Mouse (Mus musculus) embryo, embryonic 10.5 days (tissue): ENCODE data around the gene Thoc7.

Source experiments
- DNase-seq: peaks from one replicate; pipeline ENCODE4 v3.0.0-alpha.2; 2015; ENCODE audit warnings: low spot score

Thoc7 gene

DNA sequence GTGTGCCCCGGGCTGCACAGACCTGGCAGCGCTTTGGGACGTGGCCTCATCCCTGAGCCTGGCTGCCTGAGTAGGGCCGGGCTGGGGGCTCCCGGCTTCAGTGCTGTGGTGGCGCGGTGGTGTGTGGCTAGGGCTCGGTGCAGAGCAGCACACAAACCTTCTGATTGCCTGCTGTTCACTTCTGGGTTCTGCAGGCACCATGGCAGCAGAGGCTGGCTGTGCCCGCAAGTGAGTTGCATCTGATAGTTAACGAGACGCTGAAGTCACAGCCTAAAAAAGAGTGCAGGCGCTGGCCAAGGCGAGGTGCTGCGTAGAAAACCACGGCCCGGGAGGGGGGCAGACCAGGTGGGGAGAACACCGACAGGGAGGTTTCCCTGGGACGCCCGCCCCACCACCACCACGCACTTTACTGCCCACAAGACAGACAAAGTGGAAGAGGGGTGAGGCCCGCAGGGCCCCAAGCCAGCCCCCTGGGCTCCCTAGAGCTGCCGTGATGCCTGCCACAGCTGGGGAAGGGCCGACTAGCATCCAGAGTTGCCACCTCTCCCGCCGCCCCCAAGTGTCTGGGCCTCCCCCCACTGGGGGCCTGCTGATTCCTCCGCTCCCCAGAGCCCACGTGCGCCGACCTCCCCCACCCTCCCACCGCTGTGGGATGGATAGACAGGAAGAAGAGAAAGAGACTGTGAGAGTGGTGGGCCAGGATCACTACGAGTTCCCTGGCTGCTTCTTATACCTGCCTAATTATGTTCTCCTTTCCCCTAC lies 28.2 kb downstream of the Thoc7 start:
- DNase-seq: no peak

DNA sequence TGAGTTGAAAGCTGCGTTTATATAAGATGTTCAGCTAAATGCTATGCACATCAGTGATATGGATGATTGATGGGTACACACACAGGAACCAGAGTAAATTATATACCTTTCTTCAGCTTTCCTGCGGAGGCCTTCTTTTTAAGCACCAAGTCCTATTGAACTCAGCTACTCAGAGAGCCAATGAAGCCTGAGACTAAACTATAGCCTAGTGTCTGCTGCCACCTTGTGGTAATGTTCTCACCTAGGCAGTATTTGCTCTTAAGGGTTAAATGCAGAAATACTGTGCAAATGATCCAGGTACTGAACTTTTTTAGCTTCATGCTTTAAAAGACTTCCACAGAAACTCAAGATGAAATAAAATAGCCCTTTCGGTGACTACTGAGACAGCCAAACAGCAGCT lies 44.0 kb downstream of the Thoc7 start:
- DNase-seq: peak; percentile 92

DNA sequence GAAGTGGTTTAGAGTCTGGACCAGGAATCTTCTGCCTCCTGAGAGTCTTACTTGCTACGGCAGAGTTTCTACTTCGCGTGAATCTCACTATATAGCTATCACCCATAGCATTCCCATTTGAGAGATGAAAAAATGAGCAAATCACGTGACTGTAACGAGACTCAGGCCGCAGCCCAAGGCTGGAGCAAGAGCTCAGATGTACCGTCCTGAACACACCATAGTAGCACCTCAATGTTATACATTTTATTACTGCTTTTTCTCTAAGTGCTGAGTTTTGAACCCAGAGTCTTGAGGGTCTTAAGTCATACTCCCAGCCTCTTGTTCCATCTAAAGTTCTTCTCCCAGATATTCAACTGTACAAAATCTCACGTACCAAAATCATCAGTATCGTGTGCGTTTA lies 44.4 kb downstream of the Thoc7 start:
- DNase-seq: no peak

DNA sequence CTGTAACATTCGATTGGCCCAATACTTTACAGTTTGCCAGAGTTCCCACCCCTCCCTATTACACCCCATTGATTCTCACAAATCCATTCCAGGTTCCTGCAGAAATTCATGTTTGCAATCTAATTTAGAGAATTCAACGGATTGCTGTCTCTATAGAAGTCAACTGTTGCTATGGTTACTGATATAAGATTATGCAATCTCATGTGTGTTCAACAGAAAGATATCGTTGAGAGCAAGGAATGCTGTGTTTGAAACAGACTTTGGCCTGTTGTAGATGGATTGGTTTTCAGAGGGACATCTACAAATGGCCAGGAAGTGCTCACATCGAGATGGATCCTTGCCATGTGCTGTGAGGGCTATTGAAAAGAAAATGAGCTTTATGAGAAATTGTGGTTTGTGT lies 46.4 kb downstream of the Thoc7 start:
- no peak for DNase-seq

DNA sequence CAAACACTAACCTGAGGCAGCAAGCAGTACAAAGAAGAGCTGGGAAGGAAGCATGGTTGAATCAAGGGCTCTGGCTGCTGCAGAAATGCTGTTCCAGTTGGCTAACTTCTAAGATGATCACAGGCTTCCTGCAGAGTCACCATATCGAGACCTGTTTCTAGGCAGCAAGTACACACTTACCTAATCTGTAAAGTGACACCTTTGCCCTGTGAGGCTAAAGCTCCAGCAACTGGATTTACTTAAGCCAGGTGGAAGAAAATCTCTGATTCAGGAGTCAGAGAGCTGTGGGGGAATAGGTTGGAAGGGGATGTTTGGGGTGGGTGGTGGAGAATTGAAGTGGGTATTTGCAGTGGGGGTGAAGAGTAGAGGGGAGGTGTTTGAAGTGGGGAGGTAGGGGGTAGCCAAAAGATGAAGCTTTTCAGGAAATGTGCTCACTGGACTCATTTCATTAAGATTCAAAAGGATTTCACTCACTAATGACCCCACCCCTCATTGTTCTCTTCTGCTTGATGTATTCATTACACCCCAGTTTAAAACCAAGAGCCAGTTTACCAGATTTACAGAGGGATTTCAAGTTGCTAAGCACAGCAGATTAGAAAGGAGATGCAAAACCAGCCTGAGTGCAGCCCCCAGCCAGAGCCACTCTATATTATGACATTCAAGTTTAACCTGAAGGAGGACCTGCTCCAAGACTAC lies 47.1 kb downstream of the Thoc7 start, which contains the start of gene Gm281:
Gene Gm281, minus strand, starts transcription at position 92 of the 696 bp plus-strand sequence.
- no peak for DNase-seq

DNA sequence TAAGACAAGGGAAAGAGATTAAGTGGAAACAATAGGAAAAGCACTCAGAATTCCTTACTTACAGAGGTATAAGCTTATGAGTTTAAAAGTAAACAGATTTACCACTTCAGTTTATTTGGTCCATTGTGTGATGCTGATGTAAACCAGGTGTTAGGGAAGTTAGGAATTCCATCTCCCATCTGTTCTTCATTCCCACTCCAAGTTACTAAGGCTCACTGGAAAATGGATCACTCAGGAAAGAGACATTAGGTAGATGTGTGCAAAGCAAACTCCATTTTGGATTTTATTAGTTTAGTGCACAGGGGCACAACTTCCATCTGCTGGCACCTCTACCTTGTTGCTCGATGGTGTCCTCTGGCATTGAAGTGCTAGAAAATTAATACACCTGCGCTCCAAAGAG lies 51.5 kb downstream of the Thoc7 start:
- DNase-seq: peak; percentile 14

DNA sequence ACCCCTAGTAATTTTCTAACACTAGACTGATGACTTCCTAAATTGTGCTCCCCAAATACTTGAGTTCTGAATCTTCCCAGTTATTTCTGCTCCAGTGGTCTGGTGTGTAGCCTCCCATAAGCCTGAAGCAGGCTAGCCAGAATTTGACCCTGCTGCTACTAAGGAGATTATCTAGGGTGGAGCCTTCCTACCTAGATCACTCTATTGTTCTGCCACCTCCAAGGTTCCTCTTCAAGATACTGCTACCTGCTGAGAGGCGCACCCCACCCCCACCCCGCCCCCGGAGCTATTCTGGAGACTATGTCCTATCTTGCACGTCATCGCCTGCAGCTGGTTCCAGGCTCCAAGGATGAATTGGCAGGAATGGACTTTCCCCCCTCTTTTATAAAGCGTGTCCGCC lies 54.5 kb downstream of the Thoc7 start:
- no peak for DNase-seq

DNA sequence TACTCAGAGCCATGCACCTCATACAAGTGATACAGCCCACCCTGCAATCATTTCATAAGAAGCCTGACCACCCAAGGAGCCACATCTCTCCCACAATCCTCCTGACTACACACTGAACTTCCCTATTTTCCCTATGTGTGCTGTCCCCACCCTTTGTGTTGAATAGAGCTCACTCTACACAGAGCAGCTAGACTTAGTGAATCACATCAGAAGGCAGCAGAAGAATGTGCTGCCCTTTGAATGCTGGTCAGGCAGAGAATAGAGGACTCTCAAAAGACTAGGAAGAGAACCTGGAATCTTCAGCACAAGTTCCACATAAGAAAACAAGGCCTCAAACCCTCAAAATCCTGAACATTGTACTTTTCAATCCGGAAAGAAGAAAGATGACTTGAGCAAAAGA lies 55.2 kb downstream of the Thoc7 start:
- no peak for DNase-seq

DNA sequence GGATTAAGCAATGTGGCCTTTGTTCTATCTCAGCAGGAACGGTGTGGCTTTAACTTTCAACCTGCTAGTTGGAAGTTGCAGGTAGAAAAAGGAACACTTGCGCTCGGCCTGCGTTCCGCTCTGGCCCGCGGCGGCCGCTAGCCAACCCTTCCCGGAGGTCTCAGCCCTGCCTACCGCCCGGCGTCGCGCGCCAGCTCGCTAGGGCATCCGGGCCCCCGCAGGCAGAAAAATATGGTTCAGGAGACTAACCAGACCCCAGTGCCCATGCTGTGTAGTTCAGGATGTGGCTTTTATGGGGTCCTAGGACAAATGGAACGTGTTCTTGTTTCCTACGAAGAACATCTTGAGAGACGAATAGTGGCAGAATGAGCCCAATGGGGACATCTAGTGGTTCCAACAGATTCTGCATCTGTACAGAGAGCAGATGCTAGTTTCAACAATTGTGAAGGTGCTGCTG lies 60.0 kb downstream of the Thoc7 start:
- DNase-seq: peak; percentile 90
